Comparison of ENCODE assay signal across 10 mouse cellular contexts in genomic region chr5:103938547-103939349, GRCm38 (mm10). TPM values are rescaled to one million over a fixed set of nuclear protein-coding genes. Genes with fewer than 3 reads are reported as not detected.
DNase-seq lines count a peak whose midpoint lies in the region; ATAC-seq and TF ChIP-seq lines count a peak whose summit lies in the region.
"Had no signal": no experiment of that assay in that cellular context is flagged by ENCODE, and none has a peak within 500 bp of the region (broad histone marks: within the 10 kb centered on the region; RNA-seq: fewer than 3 reads in every experiment).

No protein-coding gene starts in this region.

- peaks cover 11% of the 10 kb centered on the region for H3K4me1 ChIP-seq in hindbrain, embryonic 14.5 days (replicated peaks; ENCODE audit: control insufficient read depth, insufficient read depth, low read length)
- peaks cover 40% of the 10 kb centered on the region for H3K4me1 ChIP-seq in neural tube, embryonic 13.5 days (replicated peaks)
- H3K4me1 ChIP-seq: megakaryocyte, embryonic 14.5 days had no signal

- peaks cover 17% of the 10 kb centered on the region for H3K27me3 ChIP-seq in hindbrain, embryonic 14.5 days (ENCODE audit: control insufficient read depth, insufficient read depth, low read length)
- peaks cover 66% of the 10 kb centered on the region for H3K27me3 ChIP-seq in neural tube, embryonic 13.5 days

- H3K27ac ChIP-seq in layer of hippocampus, adult 2 months = no peak overlapping the region
- H3K27ac ChIP-seq in hindbrain, embryonic 14.5 days = no peak overlapping the region; the same call in 1 of the 2 replicates
- H3K27ac ChIP-seq in neural tube, embryonic 13.5 days (replicated peaks) = 0 out of 2 replicates have a peak overlapping the region, but pooled peaks have one; percentile 18

- no peak for TF ChIP-seq CTCF in layer of hippocampus, adult 2 months (conservative IDR thresholded peaks at IDR 0.05)

- peak overlapping the region; percentile 15; the same call in 1 of the 2 replicates for H3K4me2 ChIP-seq in hindbrain, embryonic 14.5 days (replicated peaks)
- peak overlapping the region; percentile 21 for H3K4me2 ChIP-seq in neural tube, embryonic 13.5 days

- 0 out of 2 replicates have a peak overlapping the region, but pooled peaks have one; percentile 22 for H3K4me3 ChIP-seq in layer of hippocampus, adult 2 months
- no peak overlapping the region for H3K4me3 ChIP-seq in hindbrain, embryonic 14.5 days (replicated peaks; ENCODE audit: low read length)
- no peak overlapping the region for H3K4me3 ChIP-seq in neural tube, embryonic 13.5 days
- H3K4me3 ChIP-seq: megakaryocyte, embryonic 14.5 days had no signal

- H3K9ac ChIP-seq in hindbrain, embryonic 14.5 days = no peak overlapping the region
- H3K9ac ChIP-seq in neural tube, embryonic 13.5 days = no peak overlapping the region

- WGBS in hindbrain, embryonic 14.5 days = 13% methylated on average over 11 of the region's 11 CpGs
- WGBS in neural tube, embryonic 13.5 days = 11% methylated on average over 11 of the region's 11 CpGs

- peak in 1 of 2 experiments; percentile 24 for DNase-seq in layer of hippocampus, adult 2 months (ENCODE audit: low spot score in 2 of 2)
- DNase-seq in layer of hippocampus, adult 11-12 months (ENCODE audit: low spot score) = no peak
- DNase-seq in embryo, embryonic 9.5 days (ENCODE audit: extremely low spot score) = peak; percentile 22
- peak; percentile 73 for DNase-seq in hindbrain, embryonic 14.5 days (ENCODE audit: low spot score)
- no peak for DNase-seq in gastrocnemius, postnatal 4 days (ENCODE audit: low spot score in 2 of 2)
- DNase-seq in kidney, adult 9 months = no peak

- no peaks in the 10 kb centered on the region for H3K36me3 ChIP-seq in hindbrain, embryonic 14.5 days (replicated peaks; ENCODE audit: control insufficient read depth, insufficient read depth)
- H3K36me3 ChIP-seq in neural tube, embryonic 13.5 days = no peaks in the 10 kb centered on the region
- H3K36me3 ChIP-seq: G1E had no signal

- H3K9me3 ChIP-seq in hindbrain, embryonic 14.5 days (ENCODE audit: control insufficient read depth, low read length) = no peaks in the 10 kb centered on the region
- no peaks in the 10 kb centered on the region for H3K9me3 ChIP-seq in neural tube, embryonic 13.5 days
- H3K9me3 ChIP-seq: megakaryocyte, embryonic 14.5 days had no signal

- ATAC-seq in hindbrain, embryonic 14.5 days (ENCODE audit: low FRiP score) = peak; percentile 85
- peak; percentile 84 for ATAC-seq in neural tube, embryonic 13.5 days (ENCODE audit: low read depth)

RNA-seq across cellular contexts. Expression of gene Klhl8, which starts 27.7 kb away (rescaled TPM):
- 10 to 100 TPM; 30.4 to 32.7 TPM for total RNA-seq in layer of hippocampus, adult 2 months (2021)
- polyA plus RNA-seq in hindbrain, embryonic 14.5 days (2014; fragmentation: Nextera tagmentation; extraction: Ambion mirVana) = 45.4 and 47.5 TPM in 2 replicates
- 29.2 and 32.5 TPM in 2 replicates for polyA plus RNA-seq in neural tube, embryonic 13.5 days (2015; fragmentation: Nextera tagmentation; extraction: Ambion mirVana)
- 10 to 100 TPM; 19.6 to 19.9 TPM for total RNA-seq in gastrocnemius, postnatal 4 days (2021)

RNA-seq across cellular contexts. Expression of gene Hsd17b13, which starts 38.5 kb away (rescaled TPM):
- not detected for total RNA-seq in layer of hippocampus, adult 2 months (2021)
- polyA plus RNA-seq in hindbrain, embryonic 14.5 days (2014; fragmentation: Nextera tagmentation; extraction: Ambion mirVana) = not detected in 2 replicates
- polyA plus RNA-seq in neural tube, embryonic 13.5 days (2015; fragmentation: Nextera tagmentation; extraction: Ambion mirVana) = not detected in 2 replicates
- total RNA-seq in gastrocnemius, postnatal 4 days (2021) = under 1 TPM in 1 of 2 experiments, not detected in 1; 0.88 TPM
- total RNA-seq: G1E; gastrocnemius, adult 8-10 months had no signal
- polyA plus RNA-seq: G1E had no signal

Comparison
In these comparisons a context has a peak if more than half of its experiments do, and no peak if none do; other contexts are left out.
1. DNase-seq: peak in embryo, embryonic 9.5 days (single experiment) and hindbrain, embryonic 14.5 days (single experiment); none in layer of hippocampus, adult 11-12 months (single experiment), gastrocnemius, postnatal 4 days (0 of 2) and kidney, adult 9 months (single experiment).